Mouse (Mus musculus) heart, postnatal 4 days (tissue): ENCODE measurements around the gene Zbtb16. TPM values are rescaled to one million over a fixed set of nuclear protein-coding genes. Genes with fewer than 3 reads are reported as not detected.

Experiments used
- DNase-seq: peaks from one replicate; pipeline ENCODE4 v3.0.0; 2021
- total RNA-seq, 2 experiments: library from RNA; stranded (reverse); gene quantifications; 2 replicates each; pipeline ENCODE4 v1.2.3; 2021

The Zbtb16 gene
- total RNA-seq, 2 experiments from 2014 or later = 24.0 to 24.7 TPM

DNA sequence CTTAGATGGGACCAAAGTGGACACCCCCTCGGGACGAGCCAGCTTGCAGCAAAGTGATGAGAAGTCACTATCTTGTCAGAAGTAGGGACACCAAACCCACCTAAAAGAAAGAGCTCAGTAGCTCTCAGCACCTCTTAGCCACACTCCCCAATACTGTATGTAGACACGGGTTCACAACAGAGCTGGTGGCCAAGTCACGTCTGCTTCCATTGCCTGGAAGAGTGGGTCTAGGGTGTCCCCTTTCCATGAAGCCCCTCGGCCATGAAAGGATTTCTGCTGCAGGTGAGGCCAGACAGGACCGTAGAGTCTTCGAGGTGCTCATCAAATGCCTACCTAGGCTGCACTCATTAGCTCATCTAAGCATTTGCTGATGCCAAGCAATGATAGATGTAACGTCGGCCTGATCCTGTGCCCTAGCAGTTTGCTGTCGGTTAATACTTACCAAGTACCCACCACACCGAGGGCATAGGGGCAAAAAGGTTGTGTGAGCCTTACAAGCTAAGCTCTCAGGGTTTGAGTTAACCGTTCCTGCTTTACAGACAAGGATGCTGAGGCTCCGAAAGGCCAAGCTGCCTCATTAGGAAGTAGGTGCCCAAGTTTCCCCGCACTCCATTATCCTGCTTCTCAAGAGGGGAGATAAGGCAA lies 94.5 kb downstream of the Zbtb16 start:
- no peak for DNase-seq

DNA sequence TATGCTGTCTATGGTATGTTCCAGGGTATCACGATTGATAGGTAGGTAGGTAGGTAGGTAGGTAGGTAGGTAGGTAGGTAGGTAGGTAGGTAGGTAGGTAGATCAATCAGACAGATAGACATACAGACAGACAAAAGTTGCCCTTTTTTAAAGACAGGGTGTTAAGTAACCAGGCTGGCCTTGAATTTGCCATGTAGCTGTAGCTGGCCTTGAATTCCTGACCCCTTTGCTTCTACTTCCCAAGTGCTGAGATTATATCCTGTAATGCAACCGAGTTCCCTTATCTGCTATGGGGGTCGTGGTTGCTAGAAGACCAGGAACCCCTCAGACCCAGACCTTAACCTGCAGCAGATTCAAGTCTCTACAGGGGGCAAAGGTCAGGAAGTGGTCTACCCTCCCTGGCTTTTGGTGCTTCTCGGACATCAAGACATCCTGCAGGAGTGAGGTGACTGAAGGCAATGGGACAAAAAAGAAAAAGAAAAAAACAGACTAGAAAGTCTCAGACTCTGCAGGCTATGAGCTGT lies 95.2 kb downstream of the Zbtb16 start:
- DNase-seq = no peak

DNA sequence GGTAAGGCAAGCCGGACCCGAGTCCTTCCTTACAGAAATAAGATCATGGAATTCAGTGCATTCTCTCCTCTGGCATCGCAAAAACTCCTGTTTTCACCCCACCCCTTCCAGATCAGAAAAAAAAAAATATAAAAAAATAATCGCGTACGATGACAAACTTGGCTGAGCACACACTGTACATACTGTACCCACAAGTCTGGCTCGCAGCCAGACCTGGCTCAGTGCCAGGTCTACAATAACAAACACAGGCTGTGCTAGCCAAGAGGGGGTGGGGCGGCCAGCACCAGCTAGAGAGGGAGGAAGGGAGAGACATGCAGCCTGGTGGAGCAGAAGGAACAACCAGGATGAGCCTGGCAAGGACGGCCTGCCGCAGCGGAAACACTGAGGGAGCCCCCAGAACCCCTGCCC lies 95.9 kb downstream of the Zbtb16 start:
- peak; percentile 97 for DNase-seq

DNA sequence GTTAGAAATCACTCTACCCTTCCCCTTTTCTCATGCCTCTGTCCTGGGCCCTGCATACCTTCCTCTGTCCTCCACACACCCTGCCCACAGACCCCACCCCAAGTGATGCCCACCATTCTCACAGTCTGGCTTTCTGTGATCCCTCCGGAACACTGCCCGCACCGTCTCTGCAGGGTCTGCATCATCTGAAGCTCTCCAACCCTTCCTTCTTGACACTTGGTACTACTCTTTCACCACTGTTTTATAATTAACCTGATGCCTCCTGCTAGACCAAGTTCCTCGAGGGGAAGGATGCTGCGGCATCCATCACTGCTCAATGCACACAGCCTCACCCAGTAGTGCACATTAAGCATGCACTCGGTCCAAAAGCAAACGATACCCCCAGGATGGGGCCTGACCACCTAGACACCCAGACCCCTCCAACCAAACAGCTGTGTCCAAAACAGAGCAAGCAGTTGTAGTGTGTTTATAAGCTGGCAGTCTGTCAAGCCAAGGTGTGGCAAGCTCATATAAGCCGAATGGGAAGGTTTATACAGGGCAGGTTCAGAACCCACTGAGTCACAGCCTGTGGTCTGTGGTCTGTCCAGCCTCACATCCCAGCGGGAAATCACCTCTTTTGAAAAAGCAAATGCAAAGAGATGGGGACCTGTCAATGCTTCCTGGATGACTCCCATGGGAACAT lies 97.1 kb downstream of the Zbtb16 start:
- no peak for DNase-seq

DNA sequence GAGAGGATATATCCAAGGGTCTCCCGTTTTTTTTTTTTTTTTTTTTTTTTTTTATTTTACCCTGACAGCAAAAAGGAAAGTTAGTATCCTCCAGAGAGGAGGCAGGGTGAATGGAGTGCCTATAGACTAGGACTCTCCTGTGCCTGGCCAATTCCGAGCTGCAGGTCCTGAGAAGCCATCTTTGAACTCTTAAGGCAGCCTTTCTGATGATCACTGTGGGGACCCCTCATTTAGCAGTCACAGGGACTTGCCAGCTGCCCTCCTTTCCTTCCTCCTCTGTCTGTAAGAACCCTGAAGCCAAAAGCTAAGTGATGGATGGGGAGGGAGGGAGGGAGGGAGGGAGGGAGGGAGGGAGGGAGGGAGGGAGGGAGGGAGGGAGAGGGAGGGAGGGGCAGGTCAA lies 98.1 kb downstream of the Zbtb16 start:
- DNase-seq = no peak

DNA sequence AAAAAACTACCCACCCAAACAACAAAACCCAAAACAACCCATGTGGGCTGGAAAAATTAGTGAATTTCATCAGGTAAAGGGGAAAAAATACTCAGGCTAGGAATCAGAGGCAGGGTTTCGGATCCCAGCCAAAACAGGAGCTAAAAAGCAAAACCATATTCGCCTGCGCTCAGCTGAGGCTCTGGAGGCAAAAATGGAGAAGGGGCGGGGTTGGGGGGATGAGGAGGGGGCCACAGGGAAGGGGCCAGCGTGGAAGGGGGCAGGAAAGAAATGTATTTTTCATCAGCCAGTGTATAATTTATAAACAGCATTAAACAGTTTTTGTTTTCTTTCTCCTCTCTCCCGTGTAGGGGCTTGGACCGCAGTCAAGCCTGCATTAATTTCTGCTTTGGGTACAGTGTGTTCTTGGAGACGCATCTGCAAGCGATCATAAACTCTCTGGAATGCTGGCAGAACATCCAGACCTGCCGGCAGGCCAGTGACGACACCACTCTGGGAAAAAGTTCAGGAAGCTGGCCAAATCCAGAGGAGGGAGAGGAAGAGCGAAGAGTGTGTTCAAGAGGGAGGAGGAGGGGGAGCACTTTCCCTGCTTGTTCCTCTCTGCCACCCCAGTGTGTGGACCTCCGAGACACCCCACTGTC lies 98.7 kb downstream of the Zbtb16 start:
- DNase-seq = peak; percentile 90

DNA sequence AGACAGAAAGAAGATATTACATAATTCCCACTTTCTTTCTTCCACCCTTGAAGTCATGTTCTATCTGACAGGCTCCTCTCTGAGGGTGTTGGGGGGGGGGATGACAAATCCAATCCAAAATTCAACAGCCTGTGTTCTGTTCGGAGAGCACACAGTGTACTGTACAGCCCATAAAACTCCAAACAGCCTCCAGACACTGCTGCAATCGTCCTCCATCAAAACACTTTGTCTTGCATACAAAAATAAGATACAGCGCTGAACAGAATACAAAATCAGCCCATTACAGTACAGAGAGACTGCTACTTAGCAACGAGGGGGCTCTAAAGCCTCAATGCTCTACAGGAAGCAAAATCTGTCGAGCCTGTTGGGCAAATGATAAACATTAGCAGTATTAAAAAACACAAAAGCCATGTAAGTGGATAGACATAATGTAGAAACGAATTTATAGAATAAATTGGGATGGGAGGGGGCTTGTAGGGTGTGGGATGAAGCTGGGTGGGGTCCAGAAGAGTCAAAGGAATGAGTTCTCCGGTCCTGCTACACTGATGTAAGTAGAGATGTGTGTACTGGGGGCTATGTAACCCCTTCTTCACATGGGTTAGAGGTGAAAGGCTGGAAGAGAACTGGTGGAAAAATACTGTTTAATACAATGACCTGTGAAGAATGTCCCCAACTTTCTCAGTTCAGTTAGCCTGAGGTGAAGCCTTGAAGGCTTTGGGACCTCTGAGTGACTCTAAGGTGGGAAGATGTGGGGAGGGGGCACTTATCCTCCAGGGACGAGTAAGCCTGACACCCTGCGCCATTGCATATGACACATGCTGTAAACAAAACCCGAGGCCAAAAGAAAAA lies 99.4 kb downstream of the Zbtb16 start:
- DNase-seq = no peak

DNA sequence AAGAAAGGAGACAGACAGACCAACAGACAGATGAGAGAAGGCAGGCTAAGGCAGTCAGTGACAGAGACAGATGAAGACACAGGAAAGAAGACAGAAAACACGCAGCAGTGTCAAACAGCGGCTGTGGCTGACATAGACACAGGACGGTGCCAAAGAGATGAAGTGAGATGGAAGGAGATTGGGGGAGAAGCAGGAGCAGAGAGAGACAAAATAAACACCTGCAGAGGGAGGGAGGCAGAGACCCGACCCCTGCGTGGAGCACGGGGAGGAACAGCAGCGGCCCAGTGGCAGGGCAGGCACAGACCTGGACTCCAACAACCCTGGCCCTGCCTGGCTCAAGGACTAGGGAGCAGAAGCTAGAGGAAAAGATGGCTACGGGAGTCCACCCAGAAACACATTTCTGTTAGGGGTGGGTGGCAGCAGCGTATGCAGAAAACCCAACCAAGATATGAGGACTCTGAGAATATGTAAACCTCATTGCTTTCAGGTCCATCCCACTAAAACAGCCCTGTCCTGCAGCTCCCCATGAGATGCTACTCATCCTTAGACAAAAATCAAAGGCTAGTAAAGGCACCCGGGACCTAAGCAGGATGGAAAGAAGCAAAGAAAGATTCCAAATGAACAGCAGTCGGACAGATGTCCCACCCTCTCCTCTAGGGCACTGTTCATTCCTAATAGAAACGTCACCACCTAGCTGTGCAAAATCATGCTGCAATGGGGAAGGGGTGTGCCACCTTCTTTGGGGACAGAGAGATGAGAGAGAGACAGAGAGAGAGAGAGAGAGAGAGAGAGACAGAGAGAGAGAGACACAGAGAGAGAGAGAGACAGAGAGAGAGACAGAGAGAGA lies 100.3 kb downstream of the Zbtb16 start:
- no peak for DNase-seq

DNA sequence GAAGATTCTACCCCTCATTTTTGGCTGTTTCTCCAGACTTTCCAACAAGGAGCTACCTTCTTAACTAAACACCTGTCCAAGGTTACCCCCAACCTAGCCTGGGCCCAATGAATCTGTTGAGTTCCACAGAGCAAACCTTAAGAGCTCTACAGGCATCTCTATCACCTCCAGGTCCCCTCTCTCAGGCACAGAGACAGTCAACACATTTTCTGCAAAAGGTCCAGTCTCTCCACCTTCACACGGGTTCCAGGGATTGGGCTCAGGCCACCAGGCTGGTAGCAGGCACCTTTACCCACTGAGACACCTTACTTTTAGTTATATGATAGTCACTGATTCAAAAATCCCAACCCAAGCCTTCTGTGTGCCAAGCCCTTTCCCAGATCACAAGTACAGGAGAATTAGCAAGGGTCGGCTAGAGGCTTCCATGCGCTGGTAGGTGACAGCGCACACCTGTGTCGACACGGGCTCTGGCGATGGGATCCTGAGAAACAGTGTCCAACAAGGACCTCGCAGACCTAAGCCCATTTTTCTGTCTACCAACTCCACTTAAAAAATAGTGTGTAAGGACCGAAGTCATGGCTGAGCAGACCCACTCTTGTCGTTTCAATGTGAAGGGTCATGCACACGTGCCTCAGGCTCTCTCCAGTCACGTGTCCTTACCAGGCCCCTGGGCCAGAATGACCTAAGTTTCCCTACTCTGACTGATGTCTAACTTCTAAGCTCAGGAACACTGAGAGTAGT lies 101.1 kb downstream of the Zbtb16 start:
- DNase-seq = no peak

DNA sequence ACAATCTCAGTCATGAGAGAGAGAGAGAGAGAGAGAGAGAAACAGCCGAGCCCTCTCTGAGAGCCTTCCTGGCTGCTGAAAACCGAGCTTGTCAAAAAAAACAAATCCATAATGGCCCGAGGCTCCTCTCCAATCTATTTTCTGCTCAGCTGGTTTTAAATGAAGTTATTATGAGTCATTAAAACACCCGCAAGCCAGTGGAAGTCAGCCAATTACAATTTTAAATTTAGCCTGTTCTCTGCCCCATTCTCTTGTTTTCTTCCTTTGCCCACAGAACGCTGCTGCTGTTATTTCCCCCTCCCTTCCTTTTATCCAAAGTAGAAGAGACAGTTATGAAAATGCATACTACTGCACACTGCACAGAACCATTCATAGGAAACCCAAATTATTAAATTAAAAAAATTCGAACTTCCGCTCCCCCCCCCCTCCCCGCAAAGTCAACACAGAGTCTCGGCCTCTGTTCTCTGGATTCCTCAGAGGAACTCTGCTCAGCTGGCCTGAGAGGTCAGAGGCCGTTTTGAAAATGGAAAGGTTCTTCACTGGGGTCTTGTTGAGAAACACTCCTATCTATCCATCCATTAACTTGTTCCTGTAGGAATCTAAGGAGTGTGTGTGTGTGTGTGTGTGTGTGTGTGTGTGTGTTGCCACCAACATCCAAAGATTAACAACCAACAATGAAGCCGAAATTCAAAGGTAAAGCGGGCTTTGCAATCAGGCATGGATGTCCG lies 102.0 kb downstream of the Zbtb16 start:
- DNase-seq = peak; percentile 35

DNA sequence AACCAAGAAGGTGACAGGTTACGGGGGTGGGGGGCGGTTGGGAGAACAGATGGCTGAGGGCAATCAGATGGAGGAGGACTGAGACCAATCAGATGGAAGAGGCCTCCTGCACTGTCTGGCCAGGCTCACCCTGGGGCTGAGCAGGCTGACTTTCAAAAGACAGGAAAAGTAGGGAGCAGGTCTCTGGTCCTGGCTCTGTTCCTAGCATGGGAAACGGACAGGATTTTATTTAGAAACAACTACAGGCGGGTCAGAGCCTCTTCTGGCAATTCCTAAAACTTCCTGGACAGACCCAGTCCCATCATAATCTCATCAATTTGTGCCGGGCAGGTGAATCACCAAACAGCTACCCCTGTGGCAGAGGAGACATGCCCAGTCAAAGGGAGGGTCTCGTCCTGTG lies 102.9 kb downstream of the Zbtb16 start:
- DNase-seq = no peak

DNA sequence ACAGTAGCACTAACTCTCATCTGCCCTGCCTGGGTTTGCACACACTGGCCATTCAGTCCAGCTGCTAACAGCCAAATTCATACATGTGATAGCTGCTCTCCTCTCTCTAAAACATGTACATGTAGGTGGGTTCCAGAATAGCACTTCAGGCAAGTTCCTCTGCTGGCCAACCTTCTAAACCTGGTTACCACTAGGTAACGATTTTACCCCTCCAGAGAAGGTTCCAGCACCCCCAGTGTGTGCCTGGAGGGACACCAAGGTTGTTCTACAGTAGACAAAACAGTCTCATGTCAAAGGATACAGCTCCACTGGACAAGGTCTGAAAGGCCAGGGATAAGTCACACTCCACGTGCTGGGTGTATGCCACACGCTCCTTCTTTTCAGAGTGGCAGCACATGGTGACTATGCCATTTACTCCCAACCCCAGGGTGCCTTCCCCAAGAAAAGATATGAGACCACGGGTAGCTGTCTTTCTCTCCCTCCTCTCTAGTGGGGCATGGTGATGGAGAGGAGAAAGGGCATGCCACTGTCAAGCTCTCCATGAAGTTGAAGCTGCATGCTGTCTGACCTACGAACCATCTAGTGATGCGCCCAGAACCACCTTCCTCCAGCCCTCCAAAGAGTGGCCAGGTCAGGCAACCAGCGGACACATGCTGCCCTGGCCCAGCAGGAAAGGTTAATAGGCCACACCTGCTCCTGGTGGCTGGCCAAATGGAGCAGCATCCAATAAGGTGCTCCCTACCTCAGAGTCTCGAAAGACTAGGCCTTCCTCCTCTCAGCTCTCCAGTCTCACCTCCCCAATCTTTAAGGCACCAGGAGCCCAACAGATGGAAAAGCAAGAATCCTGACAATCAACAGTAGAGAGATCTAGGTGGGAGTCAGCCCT lies 104.1 kb downstream of the Zbtb16 start:
- no peak for DNase-seq

DNA sequence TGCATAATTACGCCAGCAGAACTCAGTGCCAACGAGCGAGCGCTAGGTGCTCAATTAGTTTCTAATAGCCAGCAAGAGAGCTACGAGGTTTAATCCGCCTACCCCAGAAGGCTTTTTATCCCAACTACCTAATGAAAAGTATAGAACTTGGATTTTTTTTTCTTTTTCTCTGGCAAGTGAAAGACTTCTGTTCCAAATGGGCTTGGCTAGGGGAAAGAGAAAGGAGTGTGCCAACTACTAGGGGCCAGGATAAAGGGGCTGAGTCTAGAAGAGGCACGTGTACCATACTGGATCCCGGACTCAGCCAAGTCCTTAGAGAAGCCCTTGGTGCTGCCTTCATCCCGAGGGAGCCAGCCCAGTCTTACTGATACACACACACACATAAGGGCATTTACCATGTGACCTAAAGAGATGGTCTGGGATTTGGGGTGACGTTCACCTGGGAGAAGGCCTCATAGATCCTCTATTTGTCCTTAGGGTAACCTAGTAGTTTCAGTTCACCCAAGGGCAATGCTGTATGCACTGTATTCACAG lies 105.5 kb downstream of the Zbtb16 start:
- DNase-seq = no peak

DNA sequence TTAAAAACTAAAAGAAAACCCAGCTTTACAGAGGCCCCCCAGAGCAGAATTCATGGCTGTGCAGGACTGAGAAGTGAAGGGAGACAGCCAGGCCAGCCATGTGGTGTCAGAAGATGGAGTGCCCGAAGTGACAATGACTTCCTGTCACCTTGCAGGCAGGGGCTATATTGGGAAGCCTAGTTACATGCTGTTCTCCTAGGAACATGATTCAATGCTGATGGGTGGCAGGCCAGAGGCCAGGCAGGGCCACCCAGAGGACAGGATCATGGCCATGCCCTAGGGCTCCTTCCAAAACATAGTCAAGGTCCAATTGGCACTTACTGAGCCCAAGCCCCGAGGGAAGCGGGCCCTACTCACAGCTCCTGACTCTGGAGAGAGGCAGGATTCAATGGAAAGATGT lies 106.6 kb downstream of the Zbtb16 start:
- DNase-seq = peak; percentile 63

DNA sequence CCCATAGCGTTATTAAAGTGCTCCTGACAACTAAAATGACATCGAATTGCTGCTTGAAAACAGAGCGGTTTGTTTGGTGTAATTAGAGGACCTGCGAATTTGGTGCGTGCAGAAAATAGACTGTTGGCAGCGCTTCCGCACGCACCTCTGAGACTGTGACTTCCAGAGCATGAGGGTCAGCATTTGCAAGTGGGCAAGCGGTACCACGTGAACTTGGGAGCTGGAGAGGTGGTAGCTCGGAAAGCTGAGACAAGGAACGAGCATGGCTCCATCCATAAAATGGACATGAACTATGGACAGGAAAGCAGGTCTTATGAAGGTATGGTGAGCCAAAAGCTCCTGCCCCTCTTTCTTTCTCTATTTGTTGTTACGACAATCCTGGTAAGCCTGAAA lies 107.3 kb downstream of the Zbtb16 start:
- DNase-seq = no peak

DNA sequence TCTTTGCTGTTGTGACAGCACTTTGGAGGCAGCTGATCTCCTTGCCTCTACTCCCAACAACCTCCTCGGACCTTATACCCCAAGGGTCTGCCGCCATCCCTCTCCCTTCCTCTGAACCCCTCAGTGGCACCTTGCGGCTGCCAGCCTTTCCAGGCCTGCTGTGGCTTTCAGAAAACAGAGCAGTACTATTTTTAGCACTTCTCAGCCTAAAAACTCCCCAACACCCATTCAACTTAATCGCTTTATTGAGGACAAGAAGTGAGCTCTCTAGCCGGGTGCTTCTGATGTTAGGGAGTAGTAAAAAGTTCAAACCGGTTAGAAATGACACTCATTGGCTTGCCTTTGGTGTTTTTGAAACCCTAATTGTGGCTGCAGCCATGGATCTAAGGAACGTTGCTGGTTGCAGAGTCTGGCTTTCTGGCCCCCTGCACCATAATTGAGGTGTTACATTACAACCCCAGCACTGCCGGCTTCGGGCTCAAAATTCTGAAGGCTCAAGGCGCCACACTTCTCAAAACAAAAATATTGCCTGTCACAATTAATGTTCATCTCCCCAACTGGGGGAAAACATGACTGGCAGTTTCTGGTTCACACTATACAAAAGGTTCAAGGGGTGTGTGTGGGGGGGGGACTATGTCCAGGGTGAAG lies 107.8 kb downstream of the Zbtb16 start:
- no peak for DNase-seq

DNA sequence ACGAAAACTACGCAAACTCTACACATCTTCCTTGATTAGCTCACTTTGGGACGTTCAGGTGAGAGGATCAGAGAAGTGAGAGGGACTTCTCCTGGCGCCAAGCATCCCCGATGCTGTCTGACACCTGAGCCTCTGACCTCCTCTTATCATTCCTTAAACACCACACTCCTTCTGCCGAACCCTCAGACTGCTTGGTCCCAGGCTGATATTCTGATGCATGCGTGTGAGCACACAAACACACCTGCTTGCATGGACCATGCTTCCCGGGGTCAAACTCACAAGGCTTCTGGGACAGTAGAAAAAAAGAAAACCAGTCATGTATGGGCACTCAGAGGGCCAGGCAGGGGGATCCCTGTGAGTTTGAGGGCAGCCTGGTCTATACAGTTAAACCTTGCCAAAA lies 109.7 kb downstream of the Zbtb16 start:
- DNase-seq = no peak

DNA sequence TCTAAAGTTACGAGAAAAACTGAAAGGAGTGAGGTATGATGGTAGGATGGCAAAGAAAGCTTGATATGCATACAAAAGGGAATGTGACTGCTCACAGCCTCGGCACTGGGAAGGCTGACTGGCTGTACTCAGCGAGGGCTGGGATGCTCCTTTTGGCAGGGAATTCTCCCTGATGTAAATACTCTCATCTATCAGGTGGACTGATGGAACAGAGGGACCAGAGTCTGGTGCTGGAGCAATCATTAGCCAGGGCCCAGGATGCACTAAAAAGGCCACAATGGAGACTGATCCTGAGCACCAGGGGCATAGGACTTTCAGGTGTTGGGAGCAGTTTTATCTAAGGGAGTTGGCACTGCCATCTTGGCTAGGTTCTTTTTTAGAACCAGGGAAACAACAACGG lies 110.1 kb downstream of the Zbtb16 start:
- DNase-seq = no peak

DNA sequence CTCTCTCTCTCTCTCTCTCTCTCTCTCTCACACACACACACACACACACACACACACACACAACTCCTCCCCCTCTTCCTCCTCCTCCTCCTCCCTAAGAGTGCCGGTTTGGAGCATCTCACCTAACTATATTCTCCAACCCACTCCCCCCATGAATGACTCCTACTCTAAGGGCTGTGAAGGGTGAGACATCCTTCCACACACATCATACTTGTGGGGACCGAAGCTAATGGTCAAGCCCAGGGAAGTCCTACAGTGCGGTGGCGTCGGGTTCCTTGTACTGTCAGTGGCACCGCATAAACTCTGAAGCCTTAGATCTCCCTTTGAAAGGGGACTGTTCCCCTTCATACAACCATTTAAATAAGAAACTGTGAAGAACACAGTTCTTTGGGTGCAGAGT lies 110.9 kb downstream of the Zbtb16 start:
- DNase-seq = no peak
